Mouse (Mus musculus) E14TG2a.4 (cell line): Measurements from ENCODE around the gene Rnaseh2a.

ENCODE experiments used
- H3K27me3 ChIP-seq: 2 replicates; pipeline ENCODE4 v1.6.1; 2014; ENCODE audit warnings: low read length, control low read depth; ENCODE audit not compliant: insufficient read depth
- H3K36me3 ChIP-seq: 2 replicates; pipeline ENCODE4 v1.6.1; 2014; ENCODE audit warnings: low read length, control low read depth; ENCODE audit not compliant: insufficient read depth
- H3K4me1 ChIP-seq: replicated peaks from 2 replicates; pipeline ENCODE4 v1.6.1; 2014; ENCODE audit warnings: low read depth, low read length, control low read depth
- H3K4me3 ChIP-seq: replicated peaks from 2 replicates; pipeline ENCODE4 v1.5.1; 2014; ENCODE audit warnings: mild to moderate bottlenecking, low read length
- H3K9me3 ChIP-seq: 2 replicates; pipeline ENCODE4 v1.6.1; 2014; ENCODE audit warnings: low read length, control low read depth
- CTCF ChIP-seq: conservative IDR thresholded peaks from 2 replicates; pipeline ENCODE4 v1.5.1; 2014; ENCODE audit warnings: low read length
- NANOG ChIP-seq: IDR thresholded peaks from 2 replicates; pipeline ENCODE4 v1.6.1; 2014; ENCODE audit warnings: borderline replicate concordance, low read length, mixed read lengths
- POU5F1 ChIP-seq: IDR thresholded peaks from 2 replicates; pipeline ENCODE4 v1.6.1; 2014; ENCODE audit warnings: low read length, borderline replicate concordance

Rnaseh2a gene

DNA sequence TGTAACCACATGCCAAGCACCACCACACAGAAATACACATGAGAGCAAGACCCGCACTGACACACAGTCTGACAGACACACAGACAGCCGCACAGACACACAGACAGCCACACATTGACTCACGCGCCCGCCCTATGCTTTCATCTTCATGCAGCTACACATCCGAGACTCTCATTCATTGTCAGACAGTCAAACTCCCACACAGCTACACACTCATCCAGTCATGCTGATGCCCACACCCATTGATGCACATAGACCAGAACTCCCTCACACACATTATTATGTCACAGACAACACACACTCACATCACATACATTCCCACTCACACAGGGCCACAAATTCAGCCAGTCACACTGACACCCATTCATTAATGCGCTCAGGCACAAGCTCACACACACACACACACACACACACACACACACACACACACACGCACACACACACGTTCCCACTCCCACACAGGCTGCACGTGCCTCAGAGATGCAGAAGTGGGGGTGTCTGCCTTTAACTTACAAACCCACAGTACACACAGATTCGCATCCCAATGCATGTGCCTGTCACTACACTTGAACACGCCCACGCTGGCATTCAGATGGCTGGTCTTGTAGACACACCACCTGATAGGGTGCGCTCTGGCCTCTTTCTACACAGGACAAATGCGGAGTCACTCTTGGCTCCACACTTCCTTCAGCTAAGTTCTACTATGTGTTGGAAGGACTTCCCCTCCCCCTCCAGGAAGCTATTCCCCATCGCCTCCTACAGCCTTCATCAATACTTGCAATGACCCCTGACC, 35.6 kb downstream of the Rnaseh2a start:
- Histone ChIP-seq H3K4me1 (peaks cover 37% of the 10 kb centered on the region), H3K9me3 (no peaks in the 10 kb centered on the region), H3K36me3 (no peaks in the 10 kb centered on the region), H3K27me3 (peaks cover 74% of the 10 kb centered on the region), H3K4me3 (0 out of 2 replicates have a peak overlapping the region, but pooled peaks have one; percentile 50)
- no peak for TF ChIP-seq CTCF

DNA sequence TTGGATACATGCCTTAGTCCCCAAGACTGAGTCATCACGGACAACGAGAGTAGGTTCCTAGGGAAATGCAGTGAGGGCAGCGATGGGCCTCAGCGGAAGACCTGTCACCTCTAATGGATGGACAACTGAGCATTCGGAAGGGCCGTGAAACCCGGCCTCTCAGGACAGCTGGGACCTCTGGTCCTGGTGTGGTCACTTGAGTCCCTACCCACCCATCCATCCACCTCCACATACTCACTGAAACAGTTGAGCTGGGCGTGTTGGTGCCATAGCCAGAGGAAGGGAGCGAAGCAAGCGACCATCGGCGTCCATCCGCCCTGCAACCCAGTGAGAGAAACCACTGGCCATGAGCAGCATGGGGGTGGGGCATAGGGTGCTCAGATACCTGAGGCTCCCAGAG, 39.0 kb downstream of the Rnaseh2a start:
- Histone ChIP-seq H3K4me1 (peaks cover 28% of the 10 kb centered on the region), H3K36me3 (no peaks in the 10 kb centered on the region)
- no peak for TF ChIP-seq NANOG
- TF ChIP-seq POU5F1, result no peak
- TF ChIP-seq CTCF, result no peak

DNA sequence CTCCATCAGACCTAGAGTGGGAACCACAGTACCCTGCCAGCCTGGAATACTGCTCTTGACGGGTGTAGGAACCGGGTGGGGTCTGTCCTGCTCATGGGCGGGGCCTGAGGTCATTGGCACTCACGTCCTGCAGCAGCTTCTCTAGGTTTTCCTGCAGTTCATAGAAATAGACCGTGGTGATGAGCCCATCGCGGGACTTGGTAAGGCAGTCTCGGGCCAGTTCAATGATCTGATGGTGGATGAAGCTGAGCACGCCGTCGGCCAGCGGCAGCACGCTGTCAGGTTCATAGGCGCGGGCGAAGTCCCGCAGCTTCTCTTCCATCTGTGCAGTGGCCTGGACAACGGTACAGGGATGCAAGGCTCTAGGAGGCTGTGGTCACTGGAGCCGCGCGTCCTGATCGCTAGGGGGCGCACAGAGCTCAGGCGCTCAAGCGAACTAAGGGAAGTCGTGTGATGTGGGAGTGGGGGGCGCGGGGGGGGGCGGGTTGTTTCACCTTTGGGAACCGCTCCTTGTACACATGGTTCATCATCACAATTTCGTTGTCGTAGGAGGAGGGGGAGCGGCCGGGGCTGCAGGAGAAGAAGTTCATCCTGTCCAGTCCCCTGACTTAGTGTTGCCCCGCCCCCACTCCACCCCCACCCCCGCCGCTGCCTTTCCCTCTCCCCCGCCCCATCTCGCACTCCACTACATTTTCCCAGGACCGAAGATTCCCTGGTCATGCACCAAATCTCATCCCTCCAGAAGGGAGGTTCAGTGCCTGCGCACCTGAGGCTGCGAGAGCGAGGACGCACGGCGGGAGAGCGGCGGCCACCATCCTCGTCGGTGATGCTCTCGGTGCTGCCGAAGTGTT, 40.9 kb downstream of the Rnaseh2a start:
- peak; percentile 61 for TF ChIP-seq CTCF
- no peak for TF ChIP-seq POU5F1
- Histone ChIP-seq H3K4me1 (peaks cover 24% of the 10 kb centered on the region), H3K4me3 (peak overlapping the region; percentile 73), H3K9me3 (no peaks in the 10 kb centered on the region), H3K36me3 (no peaks in the 10 kb centered on the region), H3K27me3 (peaks cover 51% of the 10 kb centered on the region)

More for the DNA sequence above, 39.0 kb downstream of the Rnaseh2a start:
- no peak overlapping the region for H3K4me3 ChIP-seq
- peaks cover 65% of the 10 kb centered on the region for H3K27me3 ChIP-seq
- no peaks in the 10 kb centered on the region for H3K9me3 ChIP-seq

DNA sequence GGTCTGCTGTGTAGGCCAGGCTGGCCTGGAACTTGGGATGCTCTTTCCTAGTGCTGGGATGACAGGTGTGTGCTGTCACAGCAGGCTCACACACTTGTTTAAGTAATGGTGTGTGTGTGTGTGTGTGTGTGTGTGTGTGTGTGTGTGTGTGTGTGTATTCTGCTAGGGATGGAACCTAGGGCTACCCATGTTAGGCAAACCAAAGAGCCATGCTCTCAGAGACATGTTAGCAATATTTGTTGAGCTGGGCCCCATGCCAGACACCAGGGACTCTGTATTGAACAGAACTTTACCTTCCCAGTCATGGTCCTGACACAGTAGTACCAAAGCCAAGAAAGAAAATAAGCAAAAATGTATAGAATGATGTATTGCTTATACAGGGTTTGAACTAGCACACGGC, 42.1 kb downstream of the Rnaseh2a start:
- no peak for TF ChIP-seq POU5F1
- no peak for TF ChIP-seq NANOG
- no peak for TF ChIP-seq CTCF
- Histone ChIP-seq H3K9me3 (no peaks in the 10 kb centered on the region), H3K4me3 (no peak overlapping the region), H3K27me3 (peaks cover 49% of the 10 kb centered on the region), H3K36me3 (peaks cover 3% of the 10 kb centered on the region), H3K4me1 (peaks cover 28% of the 10 kb centered on the region)

DNA sequence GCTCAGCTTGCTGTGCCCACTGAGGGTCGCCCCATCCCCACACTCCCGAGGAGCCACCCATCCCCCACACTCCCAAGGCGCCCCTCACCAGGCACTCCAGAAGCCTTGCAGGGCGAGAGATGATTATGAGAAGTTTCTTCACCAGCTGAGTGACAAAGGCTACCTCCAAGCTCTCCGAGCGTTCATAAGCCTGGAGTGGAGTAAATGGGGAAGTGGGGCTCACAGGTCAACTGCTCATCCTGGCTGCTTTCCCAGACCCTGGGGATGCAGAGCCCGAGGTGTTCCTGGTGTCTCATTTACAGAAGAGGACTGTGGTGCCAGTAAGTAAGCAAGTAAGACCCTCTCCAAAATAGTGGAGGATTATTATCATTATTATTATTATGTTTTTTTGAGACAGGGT, 44.0 kb downstream of the Rnaseh2a start:
- no peak for TF ChIP-seq POU5F1
- TF ChIP-seq NANOG, result no peak
- no peak for TF ChIP-seq CTCF
- Histone ChIP-seq H3K9me3 (no peaks in the 10 kb centered on the region), H3K4me1 (peaks cover 43% of the 10 kb centered on the region), H3K36me3 (peaks cover 22% of the 10 kb centered on the region), H3K4me3 (no peak overlapping the region), H3K27me3 (peaks cover 32% of the 10 kb centered on the region)

DNA sequence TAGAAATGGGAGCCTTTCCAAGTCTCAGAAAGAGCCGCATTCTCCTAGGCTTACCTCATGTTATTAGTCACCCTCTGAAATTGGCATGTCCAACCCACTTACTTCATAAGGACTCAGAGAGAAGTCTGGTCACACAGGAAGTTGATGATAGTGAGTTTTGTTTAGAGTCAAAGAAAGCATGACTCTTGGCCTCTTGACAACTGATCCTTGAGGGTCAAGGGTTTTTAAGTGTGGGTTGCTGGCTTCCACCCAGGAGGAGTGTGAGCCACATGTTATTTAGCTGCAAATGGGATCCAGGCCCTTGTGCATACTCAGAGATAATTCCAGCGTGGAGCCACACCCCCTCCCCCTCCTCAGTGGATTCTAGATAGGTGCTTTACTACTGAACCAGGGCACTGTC, 48.0 kb downstream of the Rnaseh2a start:
- H3K36me3 ChIP-seq, result peaks cover 56% of the 10 kb centered on the region
- no peak overlapping the region for H3K4me3 ChIP-seq
- no peaks in the 10 kb centered on the region for H3K27me3 ChIP-seq
- TF ChIP-seq NANOG, result no peak
- TF ChIP-seq CTCF, result no peak
- no peak for TF ChIP-seq POU5F1
- peaks cover 70% of the 10 kb centered on the region for H3K4me1 ChIP-seq
- no peaks in the 10 kb centered on the region for H3K9me3 ChIP-seq

DNA sequence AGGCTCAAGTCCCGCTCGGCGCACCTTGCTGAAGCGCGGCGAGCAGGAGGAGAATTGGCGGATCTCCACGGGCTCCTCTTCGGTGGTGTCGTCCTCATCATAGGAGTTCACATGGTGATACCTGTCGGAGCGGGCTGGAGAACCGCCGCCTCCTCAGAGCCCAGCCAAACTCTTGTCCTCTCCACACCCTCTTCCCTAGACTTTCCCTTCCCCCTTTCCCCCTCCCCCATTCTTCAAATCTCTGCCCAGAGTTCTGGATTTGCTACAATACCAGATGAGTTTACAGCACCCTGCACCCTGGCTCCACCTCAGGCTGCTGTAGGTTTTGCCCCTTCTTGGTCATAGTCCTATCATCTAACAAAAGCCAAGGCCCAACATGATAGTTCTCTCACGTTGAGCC, 50.9 kb downstream of the Rnaseh2a start:
- Histone ChIP-seq H3K9me3 (no peaks in the 10 kb centered on the region), H3K27me3 (no peaks in the 10 kb centered on the region), H3K4me3 (peak overlapping the region; percentile 68; the same call in 1 of the 2 replicates), H3K36me3 (peaks cover 76% of the 10 kb centered on the region), H3K4me1 (peaks cover 81% of the 10 kb centered on the region)
- TF ChIP-seq NANOG (no peak), CTCF (no peak), POU5F1 (no peak)

DNA sequence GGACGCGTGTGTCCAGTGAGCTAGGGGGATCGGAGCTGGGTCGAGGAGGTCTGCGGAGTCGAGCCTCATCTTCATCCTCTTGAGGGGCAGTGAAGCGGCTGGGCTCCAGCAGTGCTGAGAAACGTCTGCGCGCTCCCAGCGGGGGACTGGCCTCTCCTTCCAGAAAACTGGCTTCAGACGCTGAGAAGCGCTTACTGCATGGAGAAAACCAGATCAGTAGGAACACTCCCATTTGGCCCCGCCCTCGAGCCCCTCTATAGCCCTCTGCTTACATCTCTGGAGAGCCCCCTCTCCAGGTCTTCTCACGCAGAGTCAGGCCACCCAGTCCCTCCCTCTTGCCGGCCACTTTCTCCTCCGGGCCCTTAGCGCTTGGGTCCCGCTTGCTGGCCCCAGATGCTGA, 51.8 kb downstream of the Rnaseh2a start:
- Histone ChIP-seq H3K36me3 (peaks cover 76% of the 10 kb centered on the region), H3K4me1 (peaks cover 79% of the 10 kb centered on the region), H3K4me3 (peak overlapping the region; percentile 68), H3K27me3 (peaks cover 2% of the 10 kb centered on the region), H3K9me3 (no peaks in the 10 kb centered on the region)
- no peak for TF ChIP-seq POU5F1
- TF ChIP-seq NANOG, result no peak
- TF ChIP-seq CTCF, result no peak
